Mouse (Mus musculus) embryo, embryonic 9.5 days (tissue): ENCODE measurements at regions not wholly inside any gene's neighbourhood (a gene's known extent, or its start where the extent isn't known, plus 50 kb on each side); places are given as distances from the start of the nearest gene placed in this dataset.
"Not testable (repeated sequence)": the region's sequence is repeated elsewhere in the genome, so short reads cannot be mapped to it uniquely, and the experiment has no call there.

Experiments
- DNase-seq: peaks from one replicate; pipeline ENCODE4 v3.0.0-alpha.2; 2017; ENCODE audit errors: extremely low spot score

DNA sequence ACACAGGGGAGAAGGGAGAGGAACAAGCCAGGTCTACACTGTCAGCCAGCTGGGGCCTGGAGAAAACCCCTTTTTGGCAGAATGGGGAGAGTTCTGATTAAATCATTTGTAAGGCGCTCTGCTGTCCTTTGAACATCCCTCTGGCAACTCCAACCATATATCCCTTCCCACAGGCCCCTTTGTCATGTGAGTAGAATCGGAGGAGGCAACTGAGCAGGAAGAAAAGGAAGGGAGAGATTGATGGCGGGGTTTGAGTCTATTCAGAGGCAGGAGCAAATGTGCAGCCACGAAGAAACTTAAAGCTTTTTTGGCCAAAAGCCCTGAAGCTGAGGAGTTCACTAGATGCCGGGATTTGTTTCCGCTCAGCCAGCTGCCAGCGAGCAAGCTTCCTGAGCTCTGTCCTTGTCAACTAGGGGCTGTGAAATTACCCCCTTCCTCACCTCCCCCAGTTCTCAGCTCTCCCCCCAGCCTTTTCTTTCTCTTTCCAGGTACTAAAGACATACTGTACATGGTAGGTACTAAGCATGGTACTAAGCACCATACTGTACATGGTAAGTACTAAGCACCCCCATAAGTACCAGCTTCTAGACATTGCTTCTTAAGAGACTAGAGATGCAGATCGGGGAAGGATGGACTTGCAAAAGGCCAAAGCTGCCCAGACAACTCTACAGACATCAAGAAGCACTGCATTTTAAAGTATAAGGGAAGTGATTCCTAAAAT, 100.6 kb upstream of the Fam78b start:
- DNase-seq = no peak

DNA sequence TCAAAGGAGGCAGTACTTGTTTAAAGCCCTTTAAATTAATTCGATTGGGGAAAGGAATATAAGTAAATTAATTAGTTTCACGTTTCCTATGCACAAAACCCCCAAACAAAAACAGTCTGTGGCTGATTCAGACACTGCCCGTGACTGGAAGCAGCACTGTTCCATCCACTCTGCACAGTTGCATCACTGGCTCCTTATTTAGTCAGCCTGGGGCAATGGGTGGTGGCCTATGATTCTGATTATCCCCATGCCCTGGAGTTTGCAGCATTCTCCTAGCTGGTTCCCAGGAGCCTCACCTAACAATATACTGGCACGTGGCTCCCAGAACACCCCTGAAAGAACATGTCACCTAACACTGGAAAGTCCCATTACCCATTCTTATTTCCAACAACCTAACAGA, 99.6 kb upstream of the Fam78b start:
- DNase-seq = no peak

- no peak for DNase-seq
Measured at GRCm38 (mm10) chr1:166903417-166903816, 97.8 kb upstream of the Fam78b start.

DNA sequence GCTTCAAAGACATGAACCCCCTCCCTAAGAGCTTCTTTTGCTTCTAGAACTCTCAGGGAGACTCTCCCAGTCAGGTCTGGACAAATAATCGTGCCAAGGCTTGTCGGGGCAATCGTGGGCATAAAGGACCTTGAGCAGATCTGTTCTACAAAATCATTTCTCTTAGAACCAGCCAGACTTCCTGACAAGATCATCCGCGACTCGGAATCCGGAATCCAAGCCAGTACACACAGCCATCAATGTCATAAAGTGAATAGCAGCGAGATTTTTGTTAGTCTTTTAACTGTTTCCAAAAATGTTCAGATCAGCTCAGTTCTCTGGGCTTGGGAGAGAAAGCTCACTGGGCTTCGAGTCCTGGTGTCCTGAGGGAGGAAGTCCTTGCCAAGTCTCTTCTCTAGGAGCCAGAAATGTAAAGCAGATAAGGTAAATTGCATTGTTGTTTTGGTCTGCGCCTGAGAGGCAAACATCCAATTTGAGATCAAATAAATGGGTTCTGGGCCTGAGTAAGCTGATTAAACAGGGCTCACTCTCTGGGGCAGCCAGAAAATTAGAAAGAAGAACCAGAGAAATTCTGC, 92.9 kb upstream of the Fam78b start:
- no peak for DNase-seq

DNA sequence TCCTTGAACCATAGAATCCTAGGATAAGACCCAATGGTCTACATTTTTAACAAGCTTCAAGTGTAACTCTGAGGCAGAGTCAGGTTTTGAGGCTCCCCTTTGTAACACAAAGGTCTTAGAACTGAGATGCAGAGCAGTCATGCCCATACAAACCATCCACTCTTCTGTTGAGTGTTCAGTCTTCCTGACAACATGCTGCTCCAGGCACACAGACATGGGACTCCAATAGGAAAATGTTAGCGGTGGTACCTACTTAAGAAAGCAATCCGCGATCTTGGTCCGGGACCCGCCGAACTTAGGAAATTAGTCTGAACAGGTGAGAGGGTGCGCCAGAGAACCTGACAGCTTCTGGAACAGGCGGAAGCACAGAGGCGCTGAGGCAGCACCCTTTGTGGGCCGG, 89.0 kb upstream of the Fam78b start:
- not testable (repeated sequence) for DNase-seq

GRCm38 (mm10) chr1:166922911-166923712, 78.1 kb upstream of the Fam78b start:
- DNase-seq = no peak

- DNase-seq = no peak
Measured at GRCm38 (mm10) chr1:166923713-166923975, 77.6 kb upstream of the Fam78b start.

- DNase-seq = no peak
Measured at GRCm38 (mm10) chr1:166924126-166924525, 77.1 kb upstream of the Fam78b start.

DNA sequence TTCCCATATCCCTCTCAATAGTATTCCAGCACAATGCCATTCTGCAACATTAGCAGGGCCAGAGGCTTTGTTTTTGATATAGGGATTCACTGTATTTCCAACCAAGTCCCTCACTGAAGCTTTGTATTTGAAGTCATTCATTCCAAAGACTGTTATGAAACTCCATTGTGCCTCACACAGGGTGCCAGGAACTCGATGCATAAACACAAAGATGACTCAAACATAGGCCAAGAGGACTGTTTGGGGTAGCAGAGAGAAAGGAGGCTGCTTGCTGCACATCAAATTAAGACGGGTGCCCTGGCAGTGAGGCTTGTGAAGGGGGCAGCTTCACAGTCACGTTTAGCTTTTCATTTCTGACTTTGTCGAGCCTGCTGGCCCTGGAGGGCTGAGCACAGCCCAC, 75.1 kb upstream of the Fam78b start:
- no peak for DNase-seq

- not testable (repeated sequence) for DNase-seq
Measured at GRCm38 (mm10) chr1:166939744-166940143, 61.5 kb upstream of the Fam78b start.

GRCm38 (mm10) chr1:166940146-166941076, 60.8 kb upstream of the Fam78b start:
- not testable (repeated sequence) for DNase-seq

GRCm38 (mm10) chr1:166942201-166942600, 59.0 kb upstream of the Fam78b start:
- no peak for DNase-seq

- no peak for DNase-seq
Measured at GRCm38 (mm10) chr1:166944540-166944939, 56.7 kb upstream of the Fam78b start.

GRCm38 (mm10) chr1:166947844-166948702, 53.1 kb upstream of the Fam78b start:
- DNase-seq = peak; percentile 27
